Mouse (Mus musculus) left cerebral cortex, adult 9 months (tissue): ENCODE measurements around the gene Mptx1.
"Not testable (repeated sequence)": the region's sequence is repeated elsewhere in the genome, so short reads cannot be mapped to it uniquely, and the experiment has no call there.

Source experiments
- DNase-seq, 2 experiments: peaks; one replicate each; pipeline ENCODE4 v3.0.0; 2022; ENCODE audit warnings: low spot score in 2 of 2

Gene Mptx1

DNA sequence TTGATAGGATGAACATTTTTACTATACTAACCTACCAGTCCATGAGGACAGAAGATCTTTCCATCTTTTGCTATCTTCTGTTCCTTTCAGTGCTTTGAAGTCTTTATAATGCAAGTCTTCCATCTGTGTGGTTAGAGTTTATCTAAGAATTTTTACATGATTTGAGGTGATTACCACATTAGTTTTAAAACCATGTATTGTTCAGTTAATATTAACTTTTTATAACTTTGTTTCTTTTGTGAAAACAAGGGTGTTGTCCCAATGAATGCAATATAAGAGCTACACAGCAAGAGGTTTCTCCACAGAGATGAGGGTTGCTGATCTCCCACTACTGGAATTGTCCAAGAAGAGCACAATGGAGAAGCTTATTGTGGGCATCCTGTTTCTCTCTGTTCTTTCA lies at the start of gene Mptx1:
Gene Mptx1 (plus strand): TSS at position 301 of the 400 bp plus-strand sequence.
- DNase-seq, result no peak

DNA sequence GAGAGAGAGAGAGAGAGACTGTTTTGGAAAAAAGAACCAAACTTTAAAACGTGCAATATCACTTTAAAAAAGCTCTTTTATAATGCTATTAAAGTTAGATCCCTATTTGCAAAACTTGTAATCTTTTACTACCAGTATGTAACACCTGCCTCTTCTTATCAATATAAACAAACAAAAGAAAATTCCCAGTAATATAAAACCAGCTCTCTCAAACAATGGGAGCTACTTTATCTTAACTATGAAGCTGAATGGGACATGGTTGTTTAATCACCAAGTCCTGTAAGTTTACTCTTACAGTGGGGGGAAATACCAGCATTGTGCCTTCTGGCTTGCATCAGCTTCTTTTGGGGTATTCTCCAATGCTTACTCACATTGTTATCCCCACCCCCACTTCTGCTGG lies 27.2 kb upstream of the Mptx1 start:
- no peak for DNase-seq

DNA sequence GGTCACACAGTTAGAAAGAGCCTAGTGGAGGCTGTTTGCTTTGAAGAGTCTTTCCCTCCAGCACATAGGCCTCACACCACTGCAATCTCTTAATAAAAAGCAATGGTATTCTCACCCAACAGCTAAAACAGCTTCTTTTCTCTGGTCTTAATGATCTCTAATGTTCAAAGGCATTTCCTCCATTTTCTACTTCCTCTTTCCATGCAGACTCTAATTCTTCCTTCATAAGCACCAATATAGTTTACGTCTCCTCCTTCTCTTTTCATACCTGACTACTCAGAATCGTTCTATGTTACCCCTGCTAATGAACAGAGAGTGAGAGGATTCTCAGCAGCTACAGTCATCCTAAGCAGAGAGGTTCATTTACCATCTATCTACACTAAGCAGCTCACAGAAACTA lies 13.0 kb upstream of the Mptx1 start:
- no peak for DNase-seq

GRCm38 (mm10) chr1:174353636-174354035 lies 23.3 kb downstream of the Mptx1 start:
- DNase-seq, result not testable (repeated sequence)

DNA sequence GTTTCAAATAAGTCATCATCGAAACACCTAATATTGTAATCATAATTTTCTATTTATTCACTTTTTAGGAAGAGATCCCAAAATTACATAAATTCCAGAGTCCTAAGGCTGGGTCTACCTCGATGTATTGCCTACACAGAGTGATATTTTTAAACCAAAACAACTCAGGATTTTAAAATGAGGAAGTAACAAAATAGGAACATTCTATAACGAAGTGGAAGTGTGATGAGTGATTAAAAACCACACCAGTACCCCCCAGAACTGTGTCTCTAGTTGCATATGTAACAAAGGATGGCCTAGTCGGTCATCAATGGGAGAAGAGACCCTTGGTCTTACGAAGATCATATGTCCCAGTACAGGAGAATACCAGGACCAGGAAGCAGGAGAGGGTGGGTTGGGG lies 24.3 kb downstream of the Mptx1 start:
- no peak for DNase-seq

DNA sequence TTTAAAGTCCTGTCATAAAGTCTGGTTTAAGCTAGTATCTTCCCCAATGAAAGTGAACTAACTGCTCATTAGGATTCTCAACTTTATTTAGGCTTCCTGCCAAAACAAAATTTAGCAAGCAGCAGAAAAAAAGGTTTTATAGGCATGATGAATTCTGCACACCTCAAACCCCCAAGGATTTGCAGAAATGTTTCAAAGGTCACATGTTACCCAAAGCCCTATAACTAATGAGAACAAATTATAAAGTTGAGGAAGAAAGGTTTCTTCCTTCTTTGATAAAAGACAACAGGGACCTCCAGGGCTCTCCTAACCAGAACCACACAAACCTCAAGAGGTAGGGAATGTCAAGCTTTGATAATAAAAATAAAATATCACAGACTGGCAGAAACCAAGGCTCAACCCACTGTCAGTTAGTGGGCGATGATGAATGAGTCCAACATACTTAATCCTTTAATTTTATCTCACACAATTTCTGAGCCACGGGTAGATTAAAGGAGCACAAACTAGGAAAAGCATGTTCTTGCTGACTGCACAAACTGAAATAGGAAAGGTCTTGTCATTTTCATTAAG lies 34.6 kb downstream of the Mptx1 start, which contains the start of gene Olfr417:
Gene Olfr417 (plus strand): TSS at position 241 of the 570 bp plus-strand sequence.
- DNase-seq, result no peak

DNA sequence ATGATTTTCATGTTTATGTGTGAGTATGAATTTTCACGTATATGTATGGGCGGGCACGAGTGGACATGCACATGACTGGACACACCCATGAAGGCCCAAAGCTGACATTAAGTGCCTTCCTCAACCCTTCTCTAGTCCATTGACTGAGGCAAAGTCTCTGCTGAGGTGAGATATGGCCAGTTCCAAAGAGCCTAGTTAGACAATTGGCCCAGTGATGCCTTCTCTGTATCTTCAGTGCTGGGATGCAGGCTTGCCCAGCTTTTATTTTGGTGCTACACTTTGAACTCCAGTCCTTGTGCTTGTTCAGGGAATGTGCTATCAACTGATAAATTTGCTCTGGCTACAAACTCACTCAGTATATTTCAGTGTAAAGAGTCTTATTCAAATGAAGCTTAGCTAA lies 43.5 kb downstream of the Mptx1 start:
- no peak for DNase-seq
